Mouse (Mus musculus) inflammation-experienced regulatory T-cells, adult 6 months (primary cell): ENCODE measurements around the gene Ocel1. TPM values are rescaled to one million over a fixed set of nuclear protein-coding genes. Genes with fewer than 3 reads are reported as not detected.

Experiments used
- ATAC-seq: one replicate; pipeline ENCODE4 v1.8.0; 2017
- polyA plus RNA-seq, 3 experiments: library from polyadenylated mRNA; unstranded; fragments of 100-300 nt; shearing (Covaris generic); gene quantifications; one replicate each; pipeline ENCODE4 v1.2.1; 2017

Ocel1 gene
- polyA plus RNA-seq, 3 experiments from 2014 or later, result 3.3 to 4.7 (median 4.5) TPM

DNA sequence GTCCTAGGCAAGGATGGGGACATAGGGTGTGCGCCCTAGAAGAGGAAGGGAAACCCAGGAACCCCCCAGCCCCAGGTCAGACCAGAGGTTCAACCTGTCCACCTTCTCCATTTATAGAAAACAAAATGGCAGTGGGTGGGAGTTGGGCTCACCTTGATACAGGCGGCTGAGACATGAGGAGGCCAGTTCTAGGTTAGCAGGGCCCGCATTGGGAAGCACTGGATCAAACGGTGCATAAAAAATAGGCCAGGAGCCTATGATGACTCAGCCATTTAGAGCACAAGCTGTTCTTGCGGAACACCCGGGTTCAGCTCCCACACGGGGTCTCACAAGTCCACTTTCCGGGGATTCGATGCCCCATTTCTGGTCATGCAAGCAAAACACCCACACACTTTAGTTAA is 33.9 kb downstream of the Ocel1 start:
- no peak for ATAC-seq

DNA sequence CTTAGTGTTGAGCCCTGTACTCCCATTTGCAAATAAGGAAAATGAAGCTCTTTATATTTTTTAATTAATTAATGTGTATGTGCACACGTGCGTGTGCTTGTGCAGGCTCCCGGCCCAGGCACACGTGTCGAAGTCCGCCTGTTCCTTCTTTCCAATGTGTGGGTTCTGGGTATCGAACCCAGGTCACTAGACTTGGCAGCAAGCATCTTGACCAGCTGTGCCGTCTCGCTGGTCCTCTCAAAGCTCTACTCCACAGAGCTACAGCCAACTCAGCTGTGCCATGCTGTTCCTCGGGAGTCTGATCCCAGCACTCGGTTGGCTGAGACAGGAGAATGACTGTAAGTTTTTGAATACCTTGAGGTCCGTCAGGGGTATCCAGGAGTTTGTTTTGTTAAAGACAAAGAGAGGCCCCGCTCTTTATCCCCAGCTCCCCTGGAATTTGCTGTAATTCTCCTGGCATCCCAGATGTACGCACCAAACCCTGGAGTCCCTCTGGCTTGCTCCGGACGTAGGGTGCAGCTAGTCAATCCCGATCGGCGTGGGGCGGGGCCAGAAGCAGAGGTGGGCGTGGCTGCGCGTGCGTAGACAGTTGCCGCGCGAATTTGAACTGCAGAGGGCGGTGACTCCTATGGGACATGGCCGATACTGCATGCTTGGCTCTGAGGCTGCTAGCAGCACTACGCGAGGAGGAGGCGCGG is 34.5 kb downstream of the Ocel1 start, which contains the start of gene Ankle1:
Gene Ankle1 (plus strand): TSS at position 610 of the 698 bp plus-strand sequence.
- ATAC-seq, result peak; percentile 96

DNA sequence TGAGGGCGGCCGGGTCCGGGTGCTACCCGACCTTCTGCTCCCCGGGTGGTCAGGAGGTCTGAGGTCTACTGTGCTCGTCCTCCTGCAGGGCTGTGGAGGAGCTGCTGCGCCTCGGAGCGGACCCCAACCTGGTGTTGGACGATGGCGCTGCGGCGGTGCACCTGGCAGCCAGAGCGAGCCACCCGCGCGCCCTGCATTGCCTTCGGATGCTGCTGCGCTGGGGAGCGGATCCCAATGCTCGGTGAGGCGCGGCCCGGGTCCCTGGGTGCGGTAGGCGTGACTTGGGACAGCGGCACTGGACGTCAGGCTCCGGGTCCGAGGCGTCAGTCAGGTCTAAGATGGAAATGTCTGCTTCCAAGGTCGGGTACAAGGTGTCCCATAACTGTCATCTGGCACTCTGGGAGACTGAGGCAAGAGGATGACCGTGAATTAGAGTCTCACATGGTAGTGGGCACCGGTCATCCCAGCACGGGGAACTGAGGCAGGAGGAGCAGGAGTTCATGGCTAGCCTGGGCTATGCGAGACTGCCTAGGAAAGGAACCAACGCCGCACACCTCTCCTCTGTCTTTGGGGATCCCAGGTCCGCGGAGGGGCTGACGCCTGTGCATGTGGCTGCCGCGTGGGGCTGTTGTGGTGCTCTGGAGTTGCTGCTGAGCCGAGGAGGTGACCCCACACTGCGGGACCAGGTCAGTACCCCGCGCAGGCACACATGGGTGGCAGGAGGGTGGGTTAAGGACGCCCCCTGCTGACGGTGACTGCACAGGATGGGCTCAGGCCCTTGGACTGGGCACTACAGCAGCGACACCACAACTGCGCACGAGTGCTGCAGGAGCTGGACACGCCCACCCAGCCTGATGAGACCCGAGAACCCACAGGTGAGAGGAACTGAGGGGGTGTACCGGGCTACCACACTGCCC is 35.3 kb downstream of the Ocel1 start:
- ATAC-seq, result peak; percentile 27

DNA sequence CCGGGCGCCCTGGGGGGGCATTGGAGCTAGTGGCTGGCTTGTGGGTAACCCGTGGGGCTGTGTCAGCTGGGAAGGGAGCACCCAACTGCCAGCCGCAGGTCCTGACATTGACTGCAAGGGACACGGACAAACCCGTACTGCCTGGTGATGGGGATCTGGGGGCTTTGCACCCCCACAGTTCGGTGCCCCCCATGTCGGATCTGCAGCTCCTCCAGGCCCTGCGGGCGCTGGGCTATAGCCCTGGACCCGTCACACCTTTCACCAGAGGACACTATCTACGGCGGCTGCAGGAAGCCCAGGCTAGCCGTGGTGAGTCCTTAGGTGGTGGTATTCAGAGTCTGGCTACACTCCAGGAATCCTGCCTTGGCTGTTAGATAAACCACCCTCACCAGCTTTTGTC is 36.3 kb downstream of the Ocel1 start:
- no peak for ATAC-seq

DNA sequence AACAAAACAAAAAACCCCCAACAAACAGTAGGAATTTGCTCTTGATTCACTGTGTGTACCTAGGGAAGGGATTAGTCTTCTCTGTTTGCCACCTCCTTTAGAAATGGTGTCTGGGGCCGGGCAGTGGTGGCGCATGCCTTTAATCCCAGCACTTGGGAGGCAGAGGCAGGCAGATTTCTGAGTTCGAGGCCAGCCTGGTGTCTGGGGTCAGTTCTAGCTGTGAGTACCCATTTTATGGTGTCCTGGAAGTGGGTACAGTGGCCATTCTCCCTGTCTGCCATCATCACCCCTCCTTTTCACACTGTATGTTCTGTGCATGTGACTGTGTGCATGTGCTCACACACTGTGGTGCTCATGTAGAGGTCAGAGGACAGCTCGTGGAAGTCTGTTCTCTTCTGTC is 37.1 kb downstream of the Ocel1 start:
- ATAC-seq, result no peak

DNA sequence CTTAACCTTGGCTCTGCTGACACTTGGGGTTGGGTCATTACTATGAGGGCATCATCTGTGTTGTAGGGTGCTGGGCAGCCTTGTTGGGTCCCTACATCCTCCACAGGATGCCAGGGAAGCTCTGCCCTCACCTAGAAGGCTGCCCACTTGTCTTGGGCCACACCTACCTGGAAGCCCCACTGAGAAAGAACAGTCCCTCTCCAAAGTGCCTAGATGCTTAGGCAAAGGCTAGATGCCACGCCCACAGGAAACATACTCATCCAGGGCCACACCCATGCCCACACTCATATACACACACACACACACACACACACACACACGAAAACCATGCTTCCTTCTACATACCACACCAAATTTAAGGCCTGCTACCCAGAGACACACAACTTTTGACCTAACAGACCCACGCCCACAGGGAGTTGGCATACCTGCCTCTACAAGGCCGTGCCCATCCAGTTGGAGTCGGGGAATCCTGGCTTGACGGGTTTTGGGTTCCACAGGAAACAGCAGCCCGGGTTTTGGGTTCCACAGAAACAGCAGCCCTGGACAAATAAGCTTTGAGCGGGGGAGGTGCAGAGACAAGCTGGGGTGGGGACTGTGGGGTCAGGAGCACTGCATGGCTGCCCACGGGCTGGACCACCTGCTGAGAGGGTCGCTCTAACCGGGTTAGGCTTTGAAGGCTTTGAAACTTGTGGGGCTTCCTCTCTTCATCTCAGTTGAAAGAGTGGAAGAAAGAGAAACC is 40.6 kb downstream of the Ocel1 start:
- ATAC-seq, result peak; percentile 48

DNA sequence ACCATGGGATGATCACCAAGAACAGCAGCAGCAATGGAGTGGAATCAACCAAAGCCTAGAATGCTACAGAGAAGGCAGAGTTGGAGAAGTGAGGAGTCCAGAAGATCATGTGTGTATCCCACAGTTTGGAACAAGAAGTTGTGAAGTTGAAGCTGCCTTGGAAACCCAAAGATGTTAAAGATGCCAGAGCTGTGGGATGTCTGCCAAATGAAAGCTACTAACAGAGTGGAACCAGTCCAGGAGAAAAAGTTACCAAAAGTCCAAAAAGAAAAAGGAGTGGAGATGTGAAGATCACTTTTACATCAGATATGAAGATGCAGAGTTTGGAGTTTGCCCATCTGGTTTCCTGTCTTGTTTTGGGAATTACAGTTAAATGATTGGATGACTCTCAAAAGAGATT is 51.0 kb downstream of the Ocel1 start:
- ATAC-seq, result no peak

Other genes starting within 250 kb of the Ocel1 start
- gene Myo9b, start 98.6 kb upstream of the Ocel1 start, polyA plus RNA-seq, result 10 to 100 TPM; 18.3 to 20.4 (median 19.4) TPM
- 10 to 100 TPM; 26.5 to 53.0 (median 32.5) TPM for gene Haus8, start 98.4 kb upstream of the Ocel1 start, polyA plus RNA-seq
- 100 to 1,000 TPM; 185 to 341 (median 339) TPM for gene Use1, start 4.5 kb upstream of the Ocel1 start, polyA plus RNA-seq
- gene Nr2f6, start 10.7 kb downstream of the Ocel1 start, polyA plus RNA-seq, result 1 to 10 TPM in 2 of 3 experiments, under 1 TPM in 1; 0.93 to 2.4 (median 1.1) TPM
- gene Ushbp1, start 24.5 kb downstream of the Ocel1 start, polyA plus RNA-seq, result under 1 TPM in 2 of 3 experiments, not detected in 1; 0.13 to 0.21 TPM
- gene Babam1, start 25.6 kb downstream of the Ocel1 start, polyA plus RNA-seq, result 10 to 100 TPM; 52.0 to 70.5 (median 54.7) TPM
- gene Ankle1, start 34.7 kb downstream of the Ocel1 start, polyA plus RNA-seq, result 1 to 10 TPM in 2 of 3 experiments, under 1 TPM in 1; 0.62 to 4.9 (median 1.2) TPM
- 10 to 100 TPM; 21.0 to 24.0 (median 23.1) TPM for gene Abhd8, start 92.4 kb downstream of the Ocel1 start, polyA plus RNA-seq
- 10 to 100 TPM; 68.3 to 83.2 (median 80.6) TPM for gene Mrpl34, start 93.7 kb downstream of the Ocel1 start, polyA plus RNA-seq
- 10 to 100 TPM; 24.3 to 40.4 (median 25.5) TPM for gene Dda1, start 97.9 kb downstream of the Ocel1 start, polyA plus RNA-seq
- under 1 TPM in 2 of 3 experiments, not detected in 1; 0.11 to 0.31 TPM for gene Ano8, start 114.7 kb downstream of the Ocel1 start, polyA plus RNA-seq
- gene Gtpbp3, start 116.8 kb downstream of the Ocel1 start, polyA plus RNA-seq, result 1 to 10 TPM; 2.6 to 6.5 (median 3.4) TPM
- not detected for gene Plvap, start 140.5 kb downstream of the Ocel1 start, polyA plus RNA-seq
- gene Ccdc194, start 154.4 kb downstream of the Ocel1 start, polyA plus RNA-seq, result not detected
- 10 to 100 TPM; 52.2 to 66.6 (median 61.8) TPM for gene Bst2, start 166.2 kb downstream of the Ocel1 start, polyA plus RNA-seq
- 10 to 100 TPM; 38.1 to 75.7 (median 43.5) TPM for gene Mvb12a, start 171.6 kb downstream of the Ocel1 start, polyA plus RNA-seq
- gene Tmem221, start 187.6 kb downstream of the Ocel1 start, polyA plus RNA-seq, result 1 to 10 TPM in 1 of 3 experiments, under 1 TPM in 1, not detected in 1; 0.97 to 2.1 TPM
- under 1 TPM in 1 of 3 experiments, not detected in 2; 0.13 TPM for gene Nxnl1, start 195.3 kb downstream of the Ocel1 start, polyA plus RNA-seq
- gene Slc27a1, start 197.6 kb downstream of the Ocel1 start, polyA plus RNA-seq, result 1 to 10 TPM; 4.5 to 8.6 (median 5.8) TPM
- gene Pgls, start 220.9 kb downstream of the Ocel1 start, polyA plus RNA-seq, result 10 to 100 TPM; 52.1 to 61.7 (median 60.1) TPM
- 1 to 10 TPM; 1.5 to 2.0 (median 1.7) TPM for gene Fam129c, start 226.3 kb downstream of the Ocel1 start, polyA plus RNA-seq
- 10 to 100 TPM in 2 of 3 experiments, 1 to 10 TPM in 1; 8.7 to 14.8 (median 13.6) TPM for gene Colgalt1, start 239.7 kb downstream of the Ocel1 start, polyA plus RNA-seq